Mouse (Mus musculus): ENCODE measurements around the gene Piwil4.

DNA sequence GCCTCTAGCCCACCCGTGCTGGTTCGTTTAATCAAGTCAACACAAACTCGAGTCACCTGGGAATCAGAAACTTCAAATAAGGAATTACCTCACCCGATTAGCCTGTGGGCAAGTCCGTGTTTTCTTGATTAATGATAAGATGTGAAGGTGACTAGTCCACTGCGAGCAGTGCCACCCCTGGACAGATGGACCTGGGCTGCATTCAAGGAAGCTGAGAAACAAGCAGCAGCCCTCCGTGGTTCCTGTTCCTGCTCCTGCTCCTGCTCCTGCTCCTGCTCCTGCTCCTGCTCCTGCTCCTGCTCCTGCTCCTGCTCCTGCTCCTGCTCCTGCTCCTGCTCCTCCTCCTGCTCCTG is 41.3 kb downstream of the Piwil4 start:
- TF ChIP-seq MYOG (IDR thresholded peaks at IDR 0.05; ENCODE audit: control insufficient read depth in 1 of 3, insufficient read depth in 1 of 3, insufficient read length in 2 of 3, low read depth in 2 of 3) (no peak), POLR2A (IDR thresholded peaks at IDR 0.05; ENCODE audit: insufficient read length, low read depth) (no peak), TCF12 (IDR thresholded peaks at IDR 0.05; ENCODE audit: insufficient read depth, poor library complexity, severe bottlenecking) (no peak), E2F4 (IDR thresholded peaks at IDR 0.05; ENCODE audit: insufficient read depth) (no peak), MYOD1 (IDR thresholded peaks at IDR 0.05; ENCODE audit: control insufficient read depth in 1 of 3, insufficient read length in 2 of 3, low read depth in 2 of 3) (no peak), MAX (IDR thresholded peaks at IDR 0.05; ENCODE audit: low read depth) (no peak)
